Mouse (Mus musculus): ENCODE results near the gene Hmgb1. TPM values are rescaled to one million over a fixed set of nuclear protein-coding genes. Genes with fewer than 3 reads are reported as not detected.
A peak's percentile ranks its signal among the peaks of the same experiment; 100 is the strongest.

The Hmgb1 gene
- polyA plus RNA-seq, 2 experiments from 2014 or later, result 359 to 760 TPM

DNA sequence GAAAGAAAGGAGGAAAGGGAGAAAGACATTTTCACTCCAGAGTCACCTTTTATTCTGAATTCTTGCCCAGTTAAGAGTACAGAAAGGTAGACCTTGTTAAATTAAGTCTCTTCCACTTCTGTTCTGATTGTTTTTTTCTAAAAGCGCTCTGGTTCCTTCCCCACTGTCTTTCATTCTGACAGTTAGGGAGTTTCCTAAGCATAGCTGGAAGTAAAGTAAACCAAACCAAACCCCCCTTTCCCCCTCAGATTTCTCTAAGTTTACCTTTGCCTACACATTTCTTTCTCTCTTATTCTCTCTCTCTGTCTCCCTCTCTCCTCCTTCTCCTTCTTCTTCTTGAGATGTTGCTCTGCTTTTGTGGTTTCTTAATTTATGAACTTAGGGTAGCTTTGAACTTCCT lies 85.3 kb downstream of the Hmgb1 start:
- no peak for ATAC-seq

DNA sequence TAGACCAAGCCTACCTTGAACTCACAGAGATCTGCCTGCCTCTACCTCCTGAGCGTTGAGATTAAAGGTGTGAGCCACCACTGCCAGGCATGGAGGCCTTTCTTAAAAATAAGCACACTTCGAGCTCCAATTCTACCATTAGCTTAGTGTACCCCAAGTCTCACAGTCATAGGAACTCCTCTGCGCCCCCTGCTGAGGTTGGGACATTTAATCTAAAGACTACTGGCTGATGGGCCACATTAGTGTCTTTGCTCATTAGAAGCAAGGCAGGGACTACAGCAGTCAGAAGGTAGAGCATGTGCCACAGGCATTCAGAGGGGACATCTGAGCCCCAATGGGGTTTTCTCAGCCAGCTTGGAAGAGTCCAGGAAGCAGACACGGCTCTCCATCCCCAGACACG lies 86.4 kb downstream of the Hmgb1 start:
- ATAC-seq, result no peak

DNA sequence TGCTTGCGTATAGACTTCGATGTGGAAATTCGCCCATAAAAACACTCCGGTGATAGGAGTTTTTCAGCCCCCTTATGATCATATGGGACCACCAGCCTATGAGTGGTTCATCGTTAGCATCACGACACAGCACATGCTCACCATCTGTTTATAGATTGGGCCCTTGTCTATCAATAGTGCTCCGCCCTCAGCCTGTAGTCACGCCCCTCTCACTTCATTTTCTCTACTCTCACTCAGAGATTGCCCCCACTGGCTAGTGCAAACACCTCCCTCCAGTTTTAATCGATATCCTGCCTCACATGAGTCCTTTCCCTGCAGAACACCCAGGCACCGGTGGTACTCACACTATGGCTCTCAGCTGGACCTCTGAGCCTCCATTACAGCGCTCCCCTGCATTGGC lies 88.0 kb downstream of the Hmgb1 start:
- ATAC-seq, result no peak

DNA sequence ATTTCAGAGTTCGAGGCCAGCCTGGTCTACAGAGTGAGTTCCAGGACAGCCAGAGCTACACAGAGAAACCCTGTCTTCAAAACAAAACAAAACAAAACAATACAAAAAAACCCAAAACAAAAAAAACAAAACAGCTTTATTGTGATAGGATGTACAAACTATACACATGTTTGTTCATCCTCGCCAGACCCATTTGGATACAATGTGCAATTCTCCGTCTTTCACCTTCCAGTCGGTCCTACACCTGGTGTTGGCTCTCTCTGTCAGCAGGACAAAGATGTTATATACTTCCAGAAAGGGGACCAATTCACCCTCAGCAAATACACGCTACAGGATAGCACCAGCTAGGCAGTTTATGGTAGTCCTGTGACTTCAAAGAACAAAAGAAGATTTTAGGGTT lies 91.4 kb downstream of the Hmgb1 start:
- ATAC-seq, result no peak

DNA sequence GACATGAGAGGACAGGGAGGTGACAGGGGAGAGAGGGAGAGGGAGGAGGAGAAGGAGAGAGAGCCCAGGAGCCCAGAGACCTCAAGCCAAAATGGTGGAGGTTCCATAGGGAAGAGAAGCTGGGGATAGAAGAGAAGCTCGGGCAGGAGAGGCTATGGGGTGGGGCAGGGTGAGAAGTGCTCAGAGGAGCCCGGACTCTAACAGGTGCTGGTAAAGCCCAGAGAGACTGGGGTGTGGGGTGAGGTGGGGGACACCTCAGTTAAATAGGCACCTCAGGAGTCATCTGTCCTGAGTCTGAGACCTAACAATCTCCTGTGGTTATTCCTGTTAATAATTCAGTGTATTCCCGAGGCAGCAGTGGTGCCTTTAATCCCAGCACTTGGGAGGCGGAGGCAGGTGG lies 91.8 kb downstream of the Hmgb1 start:
- ATAC-seq, result no peak

DNA sequence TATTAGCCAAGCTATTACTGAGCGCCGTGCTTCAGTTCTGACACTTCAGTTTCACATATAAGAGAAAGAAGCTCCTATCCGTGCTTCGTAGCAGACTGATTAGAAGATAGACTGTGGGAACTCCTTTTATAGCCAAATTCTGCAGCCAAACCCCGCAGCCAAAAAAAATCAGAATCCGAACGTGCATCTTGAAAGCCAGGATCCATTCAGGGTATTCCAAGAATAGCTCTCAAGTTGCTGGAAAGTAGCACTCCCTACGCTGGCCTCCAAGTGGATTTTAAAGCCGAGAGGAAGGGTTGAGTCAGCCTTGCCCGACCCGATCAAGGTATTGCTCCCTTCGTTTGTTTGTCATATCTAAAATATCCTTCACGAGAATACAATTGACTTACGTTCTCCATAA lies 93.0 kb downstream of the Hmgb1 start:
- ATAC-seq, result no peak

DNA sequence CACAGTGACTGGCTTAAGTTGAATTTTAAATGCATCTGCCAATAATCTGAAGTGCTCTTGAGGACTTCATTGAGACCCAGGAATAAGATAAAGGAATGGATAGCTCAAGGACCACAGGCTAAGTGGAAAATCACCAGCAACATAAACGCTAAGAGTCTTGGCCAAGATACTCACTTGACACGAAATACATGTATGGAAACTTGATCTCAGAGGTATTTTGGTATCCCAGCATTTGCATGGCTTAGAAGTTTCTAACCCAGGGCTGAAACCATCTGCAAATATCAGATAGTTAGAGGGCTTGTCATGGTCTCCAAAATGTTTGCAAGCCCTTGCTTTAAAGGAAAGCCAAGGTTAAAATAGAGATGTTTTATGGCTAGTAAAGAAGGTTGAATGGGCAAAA lies 94.4 kb downstream of the Hmgb1 start:
- ATAC-seq, result no peak

DNA sequence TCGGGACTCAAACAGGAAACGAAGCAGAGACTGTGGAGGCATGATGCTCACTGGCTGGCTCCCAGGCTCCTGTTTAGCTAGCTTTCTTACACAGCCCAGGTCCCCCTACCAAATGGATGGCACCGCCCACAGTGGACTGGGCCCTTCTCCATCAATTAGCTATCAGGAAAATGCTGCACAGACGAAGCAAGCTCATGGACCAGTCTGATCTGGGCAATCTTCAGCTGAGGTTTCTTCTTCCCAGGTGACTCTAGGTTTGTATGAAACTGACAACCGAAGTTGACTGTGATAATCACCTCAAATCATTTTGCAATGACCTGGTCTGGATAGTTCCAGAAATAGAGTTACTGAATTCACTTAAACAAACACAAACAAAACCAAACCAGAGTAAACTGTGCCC lies 94.8 kb downstream of the Hmgb1 start:
- no peak for ATAC-seq

DNA sequence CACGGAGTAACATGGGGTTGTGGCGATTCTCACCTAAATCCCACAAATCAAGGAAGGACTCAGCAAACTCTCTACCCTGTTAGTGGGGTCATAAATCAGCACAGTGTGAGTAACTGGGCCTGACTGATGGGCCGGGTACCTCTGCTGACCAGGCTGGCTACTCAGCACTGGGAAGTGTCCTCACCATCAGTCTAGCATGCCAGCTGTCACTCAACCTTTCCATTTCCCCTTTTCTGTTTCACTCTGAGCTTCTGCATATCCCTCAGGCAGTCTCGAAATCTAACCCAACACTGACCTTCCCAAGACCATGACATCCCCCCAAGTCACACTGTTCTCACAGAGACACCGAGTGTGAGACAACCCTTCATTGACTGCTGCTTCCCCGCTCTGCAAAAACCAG lies 95.4 kb downstream of the Hmgb1 start:
- no peak for ATAC-seq

DNA sequence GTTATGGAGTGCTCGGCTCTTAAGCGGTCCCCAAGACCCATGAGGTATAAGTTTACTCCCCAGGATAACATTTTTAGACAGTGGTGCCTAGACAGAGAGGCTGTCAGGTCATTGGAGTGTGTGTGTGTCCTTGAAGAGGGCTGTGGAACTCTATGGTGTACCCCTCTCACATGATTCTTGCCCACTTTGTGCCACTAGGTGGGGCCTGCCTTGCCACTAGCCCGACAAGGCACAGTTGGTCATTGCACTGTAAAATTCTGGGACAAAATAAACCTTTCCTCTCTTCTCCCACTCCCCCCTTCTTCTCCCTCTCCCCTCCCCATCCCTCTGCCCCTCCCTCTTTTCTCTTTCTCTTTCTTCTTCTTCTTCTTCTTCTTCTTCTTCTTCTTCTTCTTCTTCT lies 96.1 kb downstream of the Hmgb1 start:
- no peak for ATAC-seq

DNA sequence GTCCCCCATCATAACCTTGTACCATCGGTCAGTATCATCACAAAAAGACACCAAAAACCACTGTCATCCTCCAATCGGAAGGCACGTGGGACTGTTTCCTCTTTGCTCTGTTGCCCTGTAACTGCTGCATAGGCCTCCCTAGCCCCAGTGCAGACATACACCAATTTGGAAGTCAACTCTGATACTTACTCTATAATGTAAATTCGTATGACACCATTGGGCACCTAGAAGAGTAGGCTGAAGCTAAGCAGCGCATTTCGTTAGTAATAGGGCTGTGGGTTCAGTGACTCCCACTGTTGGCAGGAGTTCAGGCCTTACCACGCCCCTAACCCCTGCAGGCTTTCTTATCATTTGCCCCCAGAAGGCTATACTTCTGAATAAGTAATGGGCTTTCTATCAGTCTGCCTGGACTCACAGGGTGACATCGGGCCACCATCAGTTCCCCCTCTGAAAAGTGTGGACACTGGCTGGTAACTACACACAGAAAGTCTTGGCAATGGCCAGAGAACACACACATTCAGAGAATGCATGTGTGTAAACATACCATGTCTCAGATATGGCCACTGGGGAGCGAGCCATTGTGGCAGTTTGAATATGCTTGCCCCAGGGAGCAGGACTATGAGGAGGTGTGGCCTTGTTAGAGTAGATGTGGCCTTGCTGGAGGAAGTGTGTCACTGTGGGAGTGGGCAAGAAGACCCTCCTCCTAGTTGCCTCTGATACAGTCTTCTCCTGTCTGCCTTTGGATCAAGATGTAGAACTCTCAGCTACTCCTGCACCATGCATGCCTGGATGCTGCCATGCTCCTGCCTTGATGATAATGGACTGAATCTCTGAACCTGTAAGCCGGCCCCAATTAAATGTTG lies 97.7 kb downstream of the Hmgb1 start:
- no peak for ATAC-seq

DNA sequence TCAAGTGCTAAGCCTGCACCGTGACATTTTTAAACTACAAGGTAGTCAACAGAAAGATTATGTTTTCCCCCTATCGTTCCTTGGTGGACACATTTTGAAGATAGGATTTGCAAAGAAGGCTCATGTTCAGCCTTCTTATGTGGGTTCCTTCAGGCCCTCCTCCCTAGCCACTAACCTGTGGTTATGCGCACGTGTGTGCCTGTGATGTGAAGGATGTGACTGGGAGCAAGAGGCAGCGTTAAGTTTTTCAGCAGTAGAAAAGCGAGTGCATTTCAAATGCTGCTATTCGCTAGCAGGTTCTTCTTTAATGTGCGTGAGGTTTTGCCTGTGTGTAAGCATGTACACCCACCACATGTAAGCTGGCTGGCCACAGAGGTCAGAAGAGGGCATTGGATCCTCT lies 103.8 kb downstream of the Hmgb1 start:
- peak; percentile 61 for ATAC-seq

DNA sequence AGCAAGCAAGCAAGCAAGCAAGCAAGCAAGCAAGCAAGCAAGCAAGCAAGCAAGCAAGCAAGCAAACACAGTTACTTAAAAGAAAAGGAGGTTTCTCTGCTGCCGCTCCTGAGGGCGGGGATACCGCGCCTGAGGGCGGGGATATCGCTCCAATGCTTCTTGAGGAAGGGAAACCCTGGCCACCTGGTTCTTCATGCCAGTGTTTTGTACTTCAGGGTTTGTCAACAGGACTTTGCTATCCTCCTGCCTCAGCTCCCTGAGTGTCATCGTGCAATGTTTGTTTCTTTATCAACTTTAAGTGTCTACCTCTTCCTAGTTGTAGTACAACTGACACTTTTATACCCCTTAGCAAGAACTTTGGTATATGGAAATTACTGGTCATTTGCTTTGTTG lies 104.5 kb downstream of the Hmgb1 start:
- ATAC-seq, result no peak

DNA sequence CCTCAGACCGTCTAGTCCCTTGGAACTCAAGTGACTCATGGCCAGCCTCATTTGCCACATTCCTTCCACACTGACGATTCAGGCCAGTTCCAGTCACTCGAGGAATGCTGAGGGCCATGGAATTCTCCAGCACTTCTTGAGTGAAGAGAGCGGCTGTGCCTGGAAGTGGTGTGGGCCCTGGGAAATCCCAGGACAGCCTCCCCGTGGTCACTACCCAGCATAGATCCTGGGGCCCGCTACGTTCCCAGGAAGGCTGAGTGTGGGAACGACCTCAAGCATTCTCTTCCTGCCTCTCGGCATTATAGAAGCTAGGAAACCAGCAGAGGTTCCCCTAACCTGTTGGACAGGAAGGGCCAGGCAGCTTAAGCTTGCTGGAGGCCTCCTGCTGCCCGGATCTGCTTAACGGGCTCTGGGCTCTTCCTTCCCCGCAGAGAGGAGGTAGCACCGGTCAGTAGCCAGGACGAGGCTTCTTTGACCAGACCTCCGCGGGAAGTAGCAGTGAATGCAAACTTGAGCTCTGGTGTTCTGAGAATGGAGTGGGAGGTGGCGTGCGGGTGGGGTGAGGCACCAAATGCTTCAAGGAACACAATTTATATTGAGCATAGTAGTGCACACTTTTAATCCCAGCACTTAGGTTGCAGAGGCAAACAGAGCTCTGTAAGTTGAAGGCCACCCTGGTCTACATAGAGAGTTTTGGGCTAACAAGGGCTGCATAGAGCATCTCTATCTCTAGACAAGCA lies 105.1 kb downstream of the Hmgb1 start:
- no peak for ATAC-seq

DNA sequence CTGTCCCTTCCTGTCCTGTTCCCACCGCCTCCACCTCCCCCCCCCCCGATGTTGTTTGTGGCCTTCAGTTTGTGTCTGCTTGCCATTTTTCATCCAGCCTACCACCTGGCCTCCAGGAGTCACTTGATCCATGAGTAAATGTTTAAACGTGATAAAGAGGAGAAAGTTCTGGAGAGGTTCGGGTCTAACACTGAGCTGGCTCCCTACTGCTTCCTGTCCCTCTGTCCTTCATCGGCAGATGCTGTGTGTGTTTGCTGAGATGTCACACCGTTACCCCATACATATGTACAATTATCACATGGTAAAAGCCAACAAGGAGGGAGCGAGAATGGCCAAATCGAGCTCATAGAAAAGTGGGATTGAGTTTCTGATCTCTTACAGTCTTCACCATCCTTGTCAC lies 107.2 kb downstream of the Hmgb1 start:
- no peak for ATAC-seq

DNA sequence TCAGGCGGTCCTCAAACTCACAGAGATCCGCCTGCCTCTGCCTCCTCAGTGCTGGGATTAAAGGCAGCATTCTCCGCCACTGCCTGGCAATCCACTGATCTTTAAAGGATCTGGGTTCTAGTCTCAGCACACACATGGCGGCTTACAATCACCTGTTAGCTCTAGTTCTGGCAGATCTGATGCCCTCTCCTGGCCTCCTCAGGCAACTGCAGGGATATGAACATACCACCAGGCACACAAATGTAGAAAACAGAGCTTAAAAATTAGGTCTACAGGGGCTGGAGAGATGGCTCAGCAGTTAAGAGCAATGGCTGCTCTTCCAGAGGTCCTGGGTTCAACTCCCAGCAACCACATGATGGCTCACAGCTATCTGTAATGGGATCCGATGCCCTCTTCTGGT lies 112.7 kb downstream of the Hmgb1 start:
- ATAC-seq, result no peak

DNA sequence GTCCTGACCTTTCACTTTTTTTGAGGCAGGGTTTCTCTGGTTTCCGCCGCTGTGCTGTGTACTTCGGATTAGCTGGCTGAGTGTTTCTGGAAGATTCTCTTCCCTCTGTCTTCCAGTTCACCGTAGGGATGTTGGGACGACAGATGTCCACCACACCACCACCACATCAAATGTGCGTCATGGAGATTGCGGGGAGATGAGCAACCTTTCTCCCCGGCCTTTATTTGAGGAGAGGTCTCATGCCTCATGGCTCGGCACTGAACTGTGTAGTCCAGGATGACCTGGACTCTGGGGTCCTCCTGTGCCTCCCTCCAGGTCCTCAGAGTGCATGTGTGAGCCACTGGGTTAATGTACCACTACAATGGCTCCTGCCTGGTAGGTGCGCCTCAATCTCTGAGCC lies 115.5 kb downstream of the Hmgb1 start:
- ATAC-seq, result no peak

DNA sequence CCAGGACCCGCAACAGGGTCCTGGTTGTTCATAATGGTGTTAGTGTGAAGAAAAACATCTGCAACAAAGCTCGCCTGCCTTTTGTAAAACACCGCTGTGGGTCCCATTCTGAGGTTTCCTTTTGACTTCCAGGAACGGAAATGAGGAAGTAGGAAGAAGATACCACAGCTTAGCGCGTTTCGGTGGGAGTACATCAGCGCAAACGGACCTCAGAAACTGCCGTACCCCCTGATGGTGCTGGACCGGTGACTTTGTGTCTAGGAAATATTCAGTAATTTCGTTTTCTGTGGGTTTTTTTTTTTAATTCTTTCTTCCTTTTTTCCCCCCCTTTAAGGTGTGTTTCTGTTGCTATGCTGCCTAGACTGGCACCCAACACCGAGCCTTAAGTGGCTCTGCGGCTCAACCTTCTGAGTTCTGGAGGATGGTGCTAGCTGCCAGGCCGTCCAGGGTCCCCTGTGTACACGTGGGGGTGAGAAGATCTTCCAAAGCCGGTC lies 116.0 kb downstream of the Hmgb1 start:
- ATAC-seq, result peak; percentile 63

DNA sequence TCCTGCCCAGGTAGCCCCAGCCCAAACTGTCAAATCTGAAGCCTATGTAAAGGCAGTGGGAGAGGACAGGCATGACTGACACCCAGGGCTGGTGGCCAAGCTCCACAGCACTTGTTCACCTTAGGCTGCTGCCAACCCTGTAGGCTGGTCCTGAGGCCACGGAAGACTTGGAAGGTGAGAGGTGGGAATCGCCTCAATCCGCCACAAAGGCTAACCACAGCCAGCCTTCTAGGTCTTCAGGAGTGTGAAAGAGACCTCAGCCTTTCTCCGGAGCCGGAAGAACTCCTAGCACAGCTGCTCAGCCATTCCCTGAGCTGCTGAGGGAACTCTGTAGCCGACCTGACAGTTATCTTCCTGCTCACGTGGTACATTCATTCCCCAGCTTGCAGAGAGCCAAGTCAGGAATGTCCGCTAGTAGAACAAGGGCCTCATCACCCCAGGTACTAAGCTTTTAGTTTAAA lies 116.8 kb downstream of the Hmgb1 start:
- ATAC-seq, result peak; percentile 46

DNA sequence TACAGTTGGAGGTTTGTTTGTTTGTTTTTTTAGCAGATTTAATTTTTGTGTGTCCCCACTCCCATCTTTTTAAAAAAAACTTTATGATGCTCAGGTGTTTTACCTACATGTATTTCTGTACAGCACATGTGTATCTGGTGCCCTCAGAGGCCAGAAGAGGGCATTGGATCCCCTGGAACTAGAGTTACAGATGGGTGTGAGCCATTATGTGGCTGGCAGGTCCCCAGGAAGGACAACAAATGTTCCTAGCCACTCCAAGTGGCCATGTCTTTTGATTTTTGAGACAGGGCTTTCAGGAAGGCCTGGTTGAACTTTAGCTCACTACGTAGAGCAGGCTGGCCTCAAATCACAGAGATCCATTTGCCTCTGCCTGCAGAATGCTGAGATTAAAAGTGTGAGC lies 121.5 kb downstream of the Hmgb1 start:
- no peak for ATAC-seq

DNA sequence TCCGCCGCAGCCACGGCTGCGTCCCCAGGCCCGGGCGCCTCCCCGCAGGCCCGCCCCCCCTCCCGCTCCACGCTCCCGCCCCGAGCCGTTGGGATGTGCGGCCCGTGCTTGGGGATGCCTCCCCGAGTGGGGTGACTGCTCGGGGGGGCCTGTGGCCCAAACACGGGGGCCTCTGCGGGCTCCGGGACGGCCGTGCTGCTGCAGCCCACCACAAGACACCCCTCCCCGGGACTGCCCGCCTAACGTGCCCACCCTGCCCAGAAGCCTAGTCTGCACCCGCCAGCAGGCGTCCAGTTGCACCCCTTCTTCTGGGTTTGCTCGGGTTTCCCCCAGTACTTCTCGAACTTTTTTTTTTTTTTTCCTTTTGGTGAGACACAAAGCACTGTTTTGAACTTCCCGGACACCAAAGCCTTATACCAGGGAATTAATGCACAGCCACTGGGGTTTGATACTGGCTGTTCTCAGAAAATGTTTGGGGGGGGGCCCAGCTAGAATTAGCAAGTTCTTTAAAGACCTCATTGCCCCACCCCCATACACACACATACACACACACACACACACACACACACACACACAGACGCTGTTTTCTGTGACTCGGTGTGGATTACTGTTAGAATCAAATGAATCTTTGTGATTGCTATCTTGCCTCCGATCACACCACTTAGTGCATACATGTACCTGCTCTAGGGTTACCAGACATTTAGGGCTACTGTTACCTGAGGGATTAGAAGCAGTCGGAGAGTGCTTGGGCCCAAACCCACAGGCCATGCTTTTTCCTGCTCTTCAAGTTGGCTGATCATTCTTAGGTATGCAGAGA lies 130.7 kb downstream of the Hmgb1 start:
- ATAC-seq, result no peak

DNA sequence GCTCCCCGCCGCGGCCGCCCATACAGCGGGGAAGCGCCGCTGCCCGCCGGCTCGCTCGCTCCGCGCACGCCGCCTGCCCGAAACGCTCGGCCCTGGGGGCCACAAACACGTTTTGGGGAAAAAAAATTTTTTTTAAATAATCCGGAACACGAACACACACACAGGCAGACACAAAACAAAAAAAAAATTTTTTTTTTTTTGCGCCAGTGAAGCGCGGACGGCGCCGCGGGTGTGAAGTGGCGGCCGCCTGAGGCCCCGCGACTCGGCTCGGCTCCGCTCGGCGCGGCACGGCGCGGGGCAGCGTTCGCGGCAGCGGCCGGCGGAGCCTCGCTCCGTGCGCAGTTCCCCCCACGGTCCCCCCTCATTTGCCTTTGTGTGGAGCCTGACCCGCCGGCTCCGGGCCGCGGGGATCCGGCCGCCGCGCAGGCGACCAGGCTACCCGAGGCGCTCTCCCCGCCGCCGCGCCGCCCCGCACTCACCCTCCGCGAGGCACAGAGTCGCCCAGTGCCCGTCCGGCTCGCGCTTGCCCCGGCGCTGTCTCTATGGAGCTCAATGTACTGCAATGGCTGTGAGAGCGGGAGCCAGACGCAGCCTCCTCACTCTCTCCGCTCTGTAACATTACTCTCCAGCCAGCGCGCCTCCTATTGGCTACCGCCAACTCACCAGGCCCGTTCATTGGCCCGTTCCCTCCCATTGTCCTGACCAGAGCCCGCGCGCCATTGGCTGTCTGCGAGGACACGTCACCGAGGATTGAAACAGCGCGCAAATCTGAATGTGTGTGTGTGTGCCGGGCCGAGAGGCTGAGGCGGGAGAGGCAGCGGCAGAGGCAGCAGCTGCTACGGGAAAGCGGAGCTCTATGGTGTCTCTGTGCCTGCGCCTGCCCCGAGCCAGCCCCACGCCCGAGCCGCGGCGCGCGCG lies 131.6 kb downstream of the Hmgb1 start:
- peak; percentile 89 for ATAC-seq
